Mouse (Mus musculus) embryo, embryonic 9.5 days (tissue): Measurements from ENCODE around the gene Pdzd2.
A peak's percentile ranks its signal among the peaks of the same experiment; 100 is the strongest.

ENCODE experiments used
- DNase-seq: peaks from one replicate; pipeline ENCODE4 v3.0.0-alpha.2; 2017; ENCODE audit errors: extremely low spot score

Gene Pdzd2

GRCm38 (mm10) chr15:12623521-12623920 lies 116.2 kb downstream of the Pdzd2 start:
- no peak for DNase-seq

- no peak for DNase-seq
These were observed 117.0 kb downstream of the Pdzd2 start for GRCm38 (mm10) chr15:12622701-12623100.

GRCm38 (mm10) chr15:12622093-12622643 lies 117.6 kb downstream of the Pdzd2 start:
- DNase-seq, result no peak

GRCm38 (mm10) chr15:12619273-12619672 lies 120.5 kb downstream of the Pdzd2 start:
- DNase-seq, result no peak

GRCm38 (mm10) chr15:12617651-12618050 lies 122.1 kb downstream of the Pdzd2 start:
- DNase-seq, result no peak

DNA sequence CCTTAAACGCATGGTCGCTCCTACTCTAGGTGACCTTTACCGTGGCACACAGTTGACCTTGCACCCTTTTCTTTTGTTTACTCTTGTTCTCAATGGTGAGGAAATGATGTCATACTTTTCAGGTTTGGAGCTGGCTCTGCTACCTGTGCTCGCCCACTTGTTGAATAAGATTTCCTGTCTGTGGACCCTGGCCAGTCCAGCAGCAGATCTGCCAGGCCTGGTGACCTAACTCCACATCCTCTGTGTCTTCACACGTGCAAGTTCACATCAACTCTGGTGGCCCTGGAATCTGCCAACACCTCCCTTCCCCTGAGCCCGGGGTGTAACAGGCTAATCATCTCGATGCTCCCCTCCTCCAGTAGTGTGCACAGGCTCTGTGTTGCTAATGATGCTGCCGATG lies 122.5 kb downstream of the Pdzd2 start:
- DNase-seq, result no peak

GRCm38 (mm10) chr15:12614944-12615878 lies 124.5 kb downstream of the Pdzd2 start:
- DNase-seq, result no peak

DNA sequence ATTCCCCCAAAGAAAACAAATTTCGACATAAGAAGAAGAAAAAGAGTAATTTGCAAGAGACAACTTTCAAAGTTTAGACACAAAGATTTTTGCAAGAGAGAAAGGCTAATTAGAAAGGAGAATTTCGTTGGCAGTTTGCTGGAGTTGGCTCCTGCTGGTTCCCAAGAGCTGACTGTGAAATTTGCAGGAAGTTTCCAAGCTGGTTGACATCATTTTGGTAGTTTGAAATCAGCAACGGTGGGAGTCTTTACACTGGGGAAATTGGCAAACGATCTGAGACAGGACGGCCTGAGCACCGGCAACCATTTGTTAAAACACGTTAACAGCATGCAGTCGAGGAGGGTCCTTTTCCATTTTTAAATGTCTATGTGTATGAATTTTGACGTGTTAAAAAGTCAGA lies 125.7 kb downstream of the Pdzd2 start:
- DNase-seq, result no peak

GRCm38 (mm10) chr15:12612944-12613675 lies 126.6 kb downstream of the Pdzd2 start:
- DNase-seq, result no peak

DNA sequence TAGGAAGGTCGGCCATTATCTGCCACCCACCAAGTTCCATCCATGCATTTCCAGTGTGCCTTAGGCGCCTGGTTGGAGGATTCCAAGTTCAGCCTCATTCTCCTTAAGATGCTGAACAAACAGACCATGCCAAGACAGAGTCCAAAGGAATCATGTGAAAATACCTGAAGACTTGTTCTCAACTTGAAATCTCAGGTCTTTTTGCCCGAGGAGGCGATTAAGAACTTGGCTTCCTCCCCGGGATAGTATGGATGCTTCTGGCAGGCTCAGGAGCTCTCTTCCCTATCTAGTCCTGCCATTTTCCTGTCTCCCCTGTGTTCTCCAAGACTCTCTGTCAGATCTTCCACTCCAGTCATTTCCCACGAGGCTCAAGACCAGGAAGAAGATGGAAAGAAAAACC lies 131.6 kb downstream of the Pdzd2 start:
- no peak for DNase-seq

- no peak for DNase-seq
These were observed 133.4 kb downstream of the Pdzd2 start for GRCm38 (mm10) chr15:12606306-12606705.

- no peak for DNase-seq
These were observed 134.3 kb downstream of the Pdzd2 start for GRCm38 (mm10) chr15:12605239-12605993.

GRCm38 (mm10) chr15:12603674-12604073 lies 136.1 kb downstream of the Pdzd2 start:
- no peak for DNase-seq

GRCm38 (mm10) chr15:12593094-12593493 lies 146.6 kb downstream of the Pdzd2 start:
- DNase-seq, result no peak

DNA sequence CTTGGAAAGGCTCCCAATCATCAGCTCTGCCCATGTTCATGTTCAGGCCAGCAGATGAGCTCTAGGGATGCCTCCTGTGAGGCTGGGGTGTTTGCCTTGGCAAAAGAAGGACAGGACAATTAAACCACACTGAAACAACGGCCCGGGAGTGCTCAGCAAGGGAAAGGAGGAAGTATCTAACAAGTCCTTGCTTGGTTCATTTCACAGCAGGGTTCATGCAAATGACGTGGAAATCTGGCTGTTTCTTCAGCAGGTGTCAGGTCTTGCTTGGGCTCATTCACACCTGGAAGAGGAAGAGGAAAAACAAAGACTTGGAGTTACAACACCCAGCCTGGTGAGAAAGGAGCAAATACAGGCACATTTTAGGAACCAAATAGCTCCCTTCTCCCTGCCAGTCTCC lies 147.1 kb downstream of the Pdzd2 start:
- no peak for DNase-seq

- no peak for DNase-seq
These were observed 151.1 kb downstream of the Pdzd2 start for GRCm38 (mm10) chr15:12588661-12589060.

GRCm38 (mm10) chr15:12586852-12587424 lies 152.8 kb downstream of the Pdzd2 start:
- DNase-seq, result no peak

DNA sequence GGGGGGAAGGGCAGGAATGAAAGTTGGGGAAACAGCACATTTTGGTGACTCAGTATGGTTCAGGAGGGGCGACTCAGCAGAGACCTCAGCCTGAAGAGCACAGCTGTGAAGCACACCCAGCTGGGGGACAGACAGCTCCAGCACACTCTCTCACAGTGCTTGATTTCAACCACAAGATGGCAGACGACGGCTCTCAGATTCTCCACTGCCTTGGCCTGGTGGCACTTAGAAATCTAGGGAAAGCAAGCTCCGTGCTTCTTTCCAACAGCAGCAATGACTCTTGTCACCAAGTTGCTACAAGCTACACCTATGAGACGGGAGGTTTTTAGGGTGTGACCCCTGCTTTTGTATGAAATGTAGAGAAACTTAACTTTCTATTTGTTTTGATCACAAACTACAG lies 153.6 kb downstream of the Pdzd2 start:
- peak; percentile 61 for DNase-seq

DNA sequence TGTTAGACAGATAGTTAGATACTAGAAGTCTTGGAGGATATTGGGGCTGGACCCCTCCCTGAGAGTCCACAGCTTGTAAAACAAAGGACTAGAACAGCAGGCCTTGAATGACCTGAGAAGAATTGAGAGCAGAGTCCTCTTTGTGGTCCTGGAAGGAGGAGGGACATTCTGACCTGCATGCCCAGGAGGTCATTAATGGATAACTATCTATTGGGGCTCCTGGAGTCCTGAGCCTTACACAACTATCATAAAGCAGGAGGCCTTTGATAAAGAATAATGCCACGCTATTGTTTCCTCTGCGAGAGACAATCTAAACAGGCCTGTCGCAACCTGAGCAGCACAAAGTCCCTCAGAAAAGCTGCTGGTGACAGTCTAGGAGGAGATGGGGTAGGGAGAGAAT lies 156.7 kb downstream of the Pdzd2 start:
- no peak for DNase-seq

DNA sequence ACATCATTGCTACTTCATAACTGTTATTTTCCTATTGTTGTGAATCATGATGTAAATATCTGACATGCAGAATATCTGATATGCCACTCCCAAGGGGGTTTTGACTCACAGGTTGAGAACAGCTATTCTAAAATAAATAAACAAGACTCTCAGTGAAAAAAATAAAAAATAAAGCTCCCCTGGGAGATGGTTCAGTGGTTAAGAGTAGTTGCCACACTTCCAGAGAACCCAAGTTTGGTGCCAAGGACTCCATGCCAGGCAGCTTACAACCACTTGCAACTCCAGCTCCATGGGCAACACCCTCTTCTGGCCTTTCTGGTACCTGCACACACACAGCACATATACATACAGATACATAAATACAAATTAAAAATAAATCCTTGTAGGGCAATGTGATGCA lies 157.3 kb downstream of the Pdzd2 start:
- DNase-seq, result no peak

DNA sequence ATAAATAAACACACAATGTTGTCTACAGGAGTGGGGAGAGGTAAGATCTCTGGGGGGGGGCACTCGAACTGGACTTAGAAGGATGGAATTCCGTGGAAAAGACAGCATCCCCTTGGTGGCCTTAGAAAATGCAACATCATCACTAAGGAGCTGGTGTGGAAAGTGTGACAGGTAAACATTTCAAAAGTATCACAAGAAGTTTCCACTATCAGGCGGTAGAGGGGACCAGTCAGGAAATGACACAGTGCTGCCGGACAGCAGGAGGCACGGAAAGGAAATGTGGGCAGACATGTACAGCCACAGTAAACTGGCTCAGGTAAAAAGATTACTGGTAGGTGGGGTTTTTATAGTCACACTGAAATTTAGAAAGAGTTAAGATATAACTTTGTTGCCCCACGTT lies 160.5 kb downstream of the Pdzd2 start:
- no peak for DNase-seq

DNA sequence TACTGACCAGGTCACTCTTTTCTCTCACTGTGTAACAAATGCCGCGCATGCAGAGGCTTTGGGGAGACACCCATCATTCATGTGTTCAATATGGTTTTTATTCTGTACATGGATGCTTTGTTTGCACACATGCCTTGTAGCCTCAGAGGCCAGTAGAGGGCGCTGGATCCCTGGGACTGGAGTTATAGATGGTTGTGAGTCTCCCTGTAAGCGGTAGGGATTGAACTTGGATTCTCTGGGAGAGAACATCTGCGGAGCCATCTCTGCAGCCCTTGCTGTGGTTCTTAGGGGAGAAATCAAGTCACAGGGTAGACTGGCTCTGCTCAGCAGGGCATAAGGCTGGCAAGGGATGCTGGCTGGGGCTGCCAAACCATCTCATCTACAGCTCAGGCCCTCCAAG lies 161.4 kb downstream of the Pdzd2 start:
- DNase-seq, result peak; percentile 67
